Comparison of ENCODE assay signal across 8 mouse cellular contexts in the genomic region with DNA sequence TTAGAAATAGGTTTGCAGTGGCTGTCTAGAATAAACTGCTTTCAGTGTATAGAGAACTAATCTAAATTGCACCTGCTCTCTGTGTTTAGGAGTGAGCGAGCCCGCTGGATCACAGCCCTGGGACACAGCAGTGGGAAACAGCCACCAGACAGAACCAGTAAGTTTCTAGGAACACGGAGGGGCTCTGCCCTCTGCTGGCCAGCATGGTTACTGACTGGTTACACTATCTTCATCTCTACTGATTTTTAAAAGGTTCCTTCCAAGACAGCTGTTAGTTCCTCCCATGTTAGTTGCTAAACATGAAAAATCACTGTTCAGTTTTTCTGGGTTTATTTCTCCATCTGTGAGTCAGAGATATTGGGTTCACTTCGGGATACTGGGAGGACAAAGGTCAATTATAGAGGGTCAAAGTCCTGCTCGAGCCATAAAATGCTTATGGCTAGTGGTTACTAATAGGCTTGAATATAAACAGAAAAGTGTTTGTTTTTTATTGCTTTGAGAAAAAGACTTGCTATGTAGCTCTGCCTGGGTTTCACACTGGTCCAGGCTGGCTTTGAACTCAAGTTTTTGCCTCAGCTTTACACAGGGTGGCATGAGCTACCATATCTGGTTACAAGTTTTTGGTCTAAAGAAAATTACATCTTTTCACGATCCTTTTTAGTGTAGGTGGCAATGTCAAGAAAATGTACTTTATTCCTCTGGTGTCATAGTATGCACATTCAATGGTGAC. TPM values are rescaled to one million over a fixed set of nuclear protein-coding genes. Genes with fewer than 3 reads are reported as not detected.
A peak's percentile ranks its signal among the peaks of the same experiment; 100 is the strongest.
DNase-seq lines count a peak whose midpoint lies in the region; ATAC-seq and TF ChIP-seq lines count a peak whose summit lies in the region.

No protein-coding gene starts in this region.

- ATAC-seq in kidney, embryonic 15.5 days (replicated peaks; ENCODE audit: low FRiP score): peak; percentile 71
- ATAC-seq in limb, embryonic 13.5 days (ENCODE audit: low FRiP score, low read depth): peak; percentile 68

- no peak overlapping the region for H3K9ac ChIP-seq in kidney, embryonic 15.5 days
- no peak overlapping the region for H3K9ac ChIP-seq in limb, embryonic 13.5 days

- H3K79me2 ChIP-seq in C2C12 (ENCODE audit: control insufficient read depth, insufficient read depth): no peaks in the 10 kb centered on the region

- 34% methylated on average over 6 of the region's 6 CpGs for WGBS in kidney, embryonic 15.5 days
- WGBS in limb, embryonic 13.5 days: 36% methylated on average over 6 of the region's 6 CpGs

- no peaks in the 10 kb centered on the region for H3K9me3 ChIP-seq in kidney, embryonic 15.5 days (replicated peaks)
- no peaks in the 10 kb centered on the region for H3K9me3 ChIP-seq in limb, embryonic 13.5 days

- peak; percentile 32 for DNase-seq in adrenal gland, adult 8-10 months
- peak; percentile 53 for DNase-seq in embryo, embryonic 9.5 days (ENCODE audit: extremely low spot score)
- peak; percentile 51 for DNase-seq in heart, adult 8-10 months (ENCODE audit: low spot score)
- peak; percentile 65 for DNase-seq in neural tube, embryonic 10.5 days (ENCODE audit: extremely low spot score, low spot score)
- peak; percentile 30 for DNase-seq in thymus, postnatal 14 days

- no peaks in the 10 kb centered on the region for H3K27me3 ChIP-seq in C2C12 (ENCODE audit: control insufficient read depth, insufficient read depth, insufficient read length)
- H3K27me3 ChIP-seq in kidney, embryonic 15.5 days: no peaks in the 10 kb centered on the region
- H3K27me3 ChIP-seq in limb, embryonic 13.5 days: no peaks in the 10 kb centered on the region

- no peaks in the 10 kb centered on the region for H3K79me3 ChIP-seq in C2C12 (ENCODE audit: low read depth)

- H3K4me2 ChIP-seq in kidney, embryonic 15.5 days: no peak overlapping the region
- H3K4me2 ChIP-seq in limb, embryonic 13.5 days (replicated peaks): no peak overlapping the region

- H3K4me3 ChIP-seq in C2C12 (ENCODE audit: insufficient read depth, poor library complexity, severe bottlenecking): no peak overlapping the region
- H3K4me3 ChIP-seq in kidney, embryonic 15.5 days (replicated peaks): no peak overlapping the region
- H3K4me3 ChIP-seq in limb, embryonic 13.5 days: no peak overlapping the region

- peaks cover 41% of the 10 kb centered on the region for H3K36me3 ChIP-seq in C2C12 (ENCODE audit: control insufficient read depth, insufficient read depth)
- H3K36me3 ChIP-seq in kidney, embryonic 15.5 days: peaks cover 44% of the 10 kb centered on the region
- H3K36me3 ChIP-seq in limb, embryonic 13.5 days: peaks cover 34% of the 10 kb centered on the region

- H3K27ac ChIP-seq in kidney, embryonic 15.5 days: no peak overlapping the region
- H3K27ac ChIP-seq in limb, embryonic 13.5 days: no peak overlapping the region

- no peak overlapping the region for H3ac ChIP-seq in C2C12 (ENCODE audit: control insufficient read depth, insufficient read length, low read depth)

- H3K4me1 ChIP-seq in kidney, embryonic 15.5 days: no peaks in the 10 kb centered on the region
- peaks cover 21% of the 10 kb centered on the region for H3K4me1 ChIP-seq in limb, embryonic 13.5 days

- peak; percentile 62 for TF ChIP-seq CTCF in C2C12 (IDR thresholded peaks at IDR 0.05; ENCODE audit: control insufficient read depth, insufficient read depth, insufficient read length)

TF ChIP-seq in C2C12, 6 proteins besides CTCF, POLR2A, EP300 and RAD21:
- TF ChIP-seq FOSL1 (IDR thresholded peaks at IDR 0.05; ENCODE audit: insufficient read depth, low read length, poor library complexity, severe bottlenecking) (no peak), MYOD1 (IDR thresholded peaks at IDR 0.05; ENCODE audit: control insufficient read depth, insufficient read length, low read depth) (no peak), CEBPB (IDR thresholded peaks at IDR 0.05; ENCODE audit: low read depth) (no peak), USF1 (IDR thresholded peaks at IDR 0.05; ENCODE audit: low read depth) (no peak), MAX (IDR thresholded peaks at IDR 0.05) (no peak), MYOG (IDR thresholded peaks at IDR 0.05; ENCODE audit: control insufficient read depth, extremely low read depth, insufficient read length) (no peak)

RNA-seq across cellular contexts. Expression of gene Dhx36, which starts 48.4 kb away (rescaled TPM):
- 6.7 TPM for polyA plus RNA-seq in C2C12 (2012; fragmentation: generic; extraction: Trizol)
- total RNA-seq in adrenal gland, adult 8-10 months (2022): 10 to 100 TPM; 34.4 to 46.4 (median 42.1) TPM
- 10 to 100 TPM; 13.8 to 18.9 (median 16.7) TPM for total RNA-seq in heart, adult 8-10 months (2022)
- polyA plus RNA-seq in kidney, embryonic 15.5 days (2015; fragmentation: Nextera tagmentation; extraction: Ambion mirVana): 30.2 TPM in 2 replicates
- 35.5 and 38.8 TPM in 2 replicates for polyA plus RNA-seq in limb, embryonic 13.5 days (2015; fragmentation: Nextera tagmentation; extraction: Ambion mirVana)
